Mouse (Mus musculus) fibroblast of lung, adult 2 months (primary cell): ENCODE measurements around the gene Mmp17.
"Not testable (repeated sequence)": the region's sequence is repeated elsewhere in the genome, so short reads cannot be mapped to it uniquely, and the experiment has no call there.

Experiments
- DNase-seq: peaks from one replicate; pipeline ENCODE4 v3.0.0-alpha.2; 2011; ENCODE audit warnings: low read depth

Gene Mmp17

GRCm38 (mm10) chr5:129590915-129591314, 6.9 kb downstream of the Mmp17 start:
- no peak for DNase-seq

DNA sequence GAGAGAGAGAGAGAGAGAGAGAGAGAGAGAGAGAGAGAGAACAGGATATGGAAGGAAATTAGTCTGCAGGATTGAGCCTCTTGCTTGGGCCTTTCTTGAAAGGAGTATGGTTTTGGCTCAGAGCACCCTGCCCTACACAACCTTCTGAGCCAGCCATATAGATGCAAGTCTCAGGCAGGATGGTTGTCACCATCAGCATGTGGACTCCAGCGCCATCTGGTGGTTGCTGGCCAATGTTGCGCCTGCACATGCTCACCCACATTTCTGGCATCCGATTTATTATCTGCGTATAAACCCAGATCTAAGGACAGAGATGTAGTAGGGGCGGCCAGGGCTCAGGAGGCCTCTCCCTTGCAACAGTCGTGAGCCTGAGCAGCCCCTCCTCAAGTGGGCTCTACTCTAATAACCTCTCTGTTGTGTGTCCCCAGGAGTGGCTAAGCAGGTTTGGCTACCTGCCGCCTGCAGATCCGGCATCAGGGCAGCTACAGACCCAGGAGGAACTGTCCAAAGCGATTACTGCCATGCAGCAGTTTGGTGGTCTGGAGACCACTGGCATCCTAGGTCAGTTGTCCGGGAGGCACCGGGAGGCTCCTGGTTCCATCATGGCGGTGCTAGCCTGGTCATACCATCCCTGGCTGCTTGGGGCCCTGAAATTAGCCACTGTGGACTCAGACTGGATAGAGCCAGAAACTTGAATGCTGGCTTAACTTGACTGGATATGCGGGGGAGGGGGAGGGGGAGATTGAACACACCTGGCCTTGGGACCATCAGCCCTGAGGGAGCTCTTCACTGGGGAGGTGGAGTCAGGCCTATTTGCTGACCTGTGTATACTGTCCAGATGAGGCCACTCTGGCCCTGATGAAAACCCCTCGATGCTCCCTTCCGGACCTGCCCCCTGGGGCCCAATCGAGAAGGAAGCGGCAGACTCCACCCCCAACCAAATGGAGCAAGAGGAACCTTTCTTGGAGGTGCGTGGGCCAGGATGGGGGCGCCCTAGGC, 10.4 kb downstream of the Mmp17 start:
- peak; percentile 39 for DNase-seq

DNA sequence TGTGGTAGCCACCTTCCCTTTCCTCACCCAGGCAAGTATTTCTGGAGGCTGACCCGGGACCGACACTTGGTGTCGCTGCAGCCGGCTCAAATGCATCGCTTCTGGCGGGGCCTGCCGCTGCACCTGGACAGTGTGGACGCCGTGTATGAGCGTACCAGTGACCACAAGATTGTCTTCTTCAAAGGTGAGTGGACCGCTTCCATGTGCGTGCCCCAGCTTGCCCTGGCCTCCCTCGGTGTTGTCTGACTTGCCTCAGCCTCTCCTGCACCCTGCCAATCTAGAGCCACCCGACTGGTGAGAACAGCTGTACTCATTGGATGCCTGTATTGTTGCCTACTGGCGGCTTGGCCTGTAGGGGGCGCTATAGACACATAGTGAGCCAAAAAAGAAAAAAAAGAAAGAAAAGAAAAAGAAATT, 18.1 kb downstream of the Mmp17 start:
- no peak for DNase-seq

DNA sequence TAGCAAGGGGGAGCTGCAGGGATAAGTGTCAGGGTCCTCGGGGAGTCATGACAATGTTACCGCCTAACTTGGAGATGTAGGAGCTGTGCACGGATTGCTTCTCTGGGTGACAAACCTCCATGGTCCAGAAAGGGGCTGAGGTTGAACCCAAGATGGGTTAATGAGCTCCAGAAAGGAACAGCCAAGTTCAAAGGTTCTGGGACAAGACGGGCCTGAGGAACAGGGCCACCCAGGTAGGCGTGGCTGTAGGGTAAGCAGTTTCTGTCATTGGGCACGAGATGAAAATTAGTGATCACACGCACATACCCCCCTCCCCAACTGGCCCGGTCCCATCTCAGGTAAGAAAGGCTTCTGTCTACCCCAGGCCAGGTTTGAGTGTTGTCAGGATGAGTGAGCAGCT, 23.5 kb downstream of the Mmp17 start:
- DNase-seq = no peak

- DNase-seq = peak; percentile 34
These were observed 27.1 kb downstream of the Mmp17 start for GRCm38 (mm10) chr5:129611060-129611459.

- not testable (repeated sequence) for DNase-seq
These were observed 36.6 kb downstream of the Mmp17 start for GRCm38 (mm10) chr5:129620600-129620999.

DNA sequence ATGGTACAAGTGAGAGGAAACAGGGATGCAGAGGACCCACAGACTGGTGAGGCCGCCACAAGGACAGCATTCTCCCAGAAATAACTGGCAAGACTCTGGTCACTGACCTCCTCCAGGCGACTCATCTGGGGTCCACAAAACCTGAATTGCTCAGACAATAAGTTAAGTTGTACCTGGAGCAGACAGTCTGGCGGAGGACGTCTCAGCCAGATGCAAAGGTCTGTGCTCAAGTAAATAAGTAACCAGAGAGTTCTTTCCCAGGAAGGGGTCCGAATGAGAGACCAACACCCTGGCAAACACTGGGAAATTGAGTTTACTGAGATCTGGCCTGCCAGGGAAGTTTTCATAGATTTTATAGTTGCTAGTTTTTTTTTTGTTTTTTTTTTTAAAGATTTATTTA, 37.4 kb downstream of the Mmp17 start:
- DNase-seq = no peak

DNA sequence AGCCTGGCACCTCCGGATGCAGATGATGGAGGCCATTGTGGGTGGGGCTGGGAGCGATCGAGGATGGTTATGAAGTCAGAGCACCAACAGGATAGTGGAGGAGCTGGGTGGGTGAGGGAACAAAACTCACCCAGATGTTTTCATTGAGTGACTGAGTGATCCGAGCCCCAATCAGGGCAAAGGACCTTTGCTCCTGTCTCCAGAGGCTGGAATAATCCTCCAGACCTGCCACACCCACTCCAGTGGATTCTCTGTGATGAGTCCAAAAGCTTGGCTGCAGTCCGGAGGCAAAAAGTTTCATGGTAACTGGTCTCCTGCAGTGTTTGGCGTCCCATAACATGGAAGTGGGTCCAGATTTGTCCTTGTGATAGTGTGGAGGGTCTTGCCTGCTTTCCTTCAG, 42.1 kb downstream of the Mmp17 start:
- DNase-seq = no peak

GRCm38 (mm10) chr5:129626586-129626985, 42.6 kb downstream of the Mmp17 start:
- not testable (repeated sequence) for DNase-seq

GRCm38 (mm10) chr5:129632270-129633250, 48.6 kb downstream of the Mmp17 start:
- DNase-seq = not testable (repeated sequence)

DNA sequence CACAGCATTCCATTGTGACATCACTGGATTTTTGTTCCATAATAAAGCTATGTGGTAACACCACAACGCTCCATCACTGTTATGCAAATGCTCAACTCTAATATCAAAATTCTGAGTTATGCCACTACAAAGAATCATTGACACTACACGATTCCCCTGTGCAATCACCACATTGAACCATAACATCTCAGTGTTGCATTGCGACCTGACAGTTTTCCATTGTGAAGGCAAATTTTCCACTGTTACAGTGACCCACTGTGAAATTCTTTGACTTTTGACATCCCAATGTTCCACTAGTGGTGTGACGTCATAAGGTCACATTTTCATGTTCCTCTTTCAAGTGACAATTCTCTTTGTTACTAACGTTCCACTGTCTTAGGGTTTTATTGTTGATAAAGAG, 66.9 kb downstream of the Mmp17 start:
- no peak for DNase-seq

GRCm38 (mm10) chr5:129657016-129657415, 73.0 kb downstream of the Mmp17 start:
- no peak for DNase-seq

- DNase-seq = no peak
These were observed 74.0 kb downstream of the Mmp17 start for GRCm38 (mm10) chr5:129657931-129658330.
